Mouse (Mus musculus) ES-E14 (cell line): ENCODE results near the gene Gm17482.

ENCODE experiments used
- CHD2 ChIP-seq: IDR thresholded peaks from 2 replicates; pipeline ENCODE4 v1.6.1; 2014; ENCODE audit warnings: mild to moderate bottlenecking, low read depth, low read length, inconsistent platforms
- HCFC1 ChIP-seq: IDR thresholded peaks from 2 replicates; pipeline ENCODE4 v1.6.1; 2012; ENCODE audit warnings: low read length, inconsistent platforms, borderline replicate concordance; ENCODE audit not compliant: insufficient read depth
- MAFK ChIP-seq: IDR thresholded peaks from 2 replicates; pipeline ENCODE4 v1.6.1; 2014; ENCODE audit warnings: mild to moderate bottlenecking, low read depth, low read length, inconsistent platforms; ENCODE audit not compliant: insufficient read depth
- ZC3H11A ChIP-seq: IDR thresholded peaks from 2 replicates; pipeline ENCODE4 v1.6.1; 2012; ENCODE audit warnings: low read depth, mild to moderate bottlenecking, inconsistent platforms, low read length, borderline replicate concordance
- ZNF384 ChIP-seq: IDR thresholded peaks from 2 replicates; pipeline ENCODE4 v1.6.1; 2012; ENCODE audit warnings: low read depth, low read length, inconsistent platforms

DNA sequence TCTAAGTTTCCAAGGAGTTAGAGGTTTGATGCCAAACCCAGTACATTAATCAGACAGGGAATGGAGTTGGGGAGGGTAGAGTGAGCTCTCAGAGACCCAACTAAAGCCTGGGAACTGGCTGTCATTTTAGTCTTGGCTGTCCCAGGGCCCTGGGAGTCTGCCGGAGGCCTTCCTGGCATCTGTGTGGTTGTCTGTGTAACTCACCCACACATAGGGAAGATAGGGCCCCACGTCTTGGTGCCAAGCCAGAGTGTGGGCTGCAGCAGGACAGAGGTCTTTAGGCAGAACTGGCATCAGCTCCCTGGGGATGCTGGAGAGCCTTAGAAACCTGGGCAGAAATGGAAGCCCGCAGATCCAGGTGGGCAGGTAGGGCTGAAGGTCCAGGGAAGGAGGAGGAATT is 14.8 kb downstream of the Gm17482 start:
- no peak for TF ChIP-seq MAFK
- TF ChIP-seq CHD2, result no peak
- TF ChIP-seq ZC3H11A, result no peak
- TF ChIP-seq HCFC1, result no peak
- no peak for TF ChIP-seq ZNF384
